Mouse (Mus musculus): Measurements from ENCODE around the gene Xxylt1.

Gene Xxylt1

DNA sequence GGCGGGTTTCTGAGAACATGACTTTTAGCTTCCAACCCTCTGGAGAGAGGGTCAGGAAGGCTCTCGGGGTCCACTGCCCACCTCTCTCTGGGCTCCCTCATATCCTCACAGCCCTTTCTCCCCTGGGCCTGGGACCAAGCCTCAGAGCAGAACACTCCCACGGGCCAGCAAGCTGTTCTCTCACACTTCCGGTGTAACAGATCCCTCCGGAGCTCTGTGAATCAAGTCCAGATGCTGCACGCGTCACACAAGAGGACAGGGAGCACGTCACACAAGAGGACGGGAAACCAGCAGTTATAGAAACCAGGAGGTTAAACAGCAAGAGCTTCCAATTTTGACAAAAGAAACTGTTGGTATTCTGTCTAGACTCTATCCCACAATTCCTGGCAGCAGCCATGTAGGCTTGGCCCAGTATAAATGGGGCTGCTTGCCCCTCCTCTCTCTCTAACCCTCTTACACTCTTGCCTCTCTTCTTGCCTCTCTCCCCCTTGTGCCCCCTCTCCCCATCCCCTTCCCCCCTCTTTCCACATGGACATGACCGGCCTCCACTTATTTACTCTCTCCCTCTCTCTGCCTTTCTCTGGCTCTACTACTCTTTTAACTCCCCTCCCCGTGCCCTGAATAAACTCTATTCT, 19.9 kb downstream of the Xxylt1 start:
- DNase-seq, result no peak

DNA sequence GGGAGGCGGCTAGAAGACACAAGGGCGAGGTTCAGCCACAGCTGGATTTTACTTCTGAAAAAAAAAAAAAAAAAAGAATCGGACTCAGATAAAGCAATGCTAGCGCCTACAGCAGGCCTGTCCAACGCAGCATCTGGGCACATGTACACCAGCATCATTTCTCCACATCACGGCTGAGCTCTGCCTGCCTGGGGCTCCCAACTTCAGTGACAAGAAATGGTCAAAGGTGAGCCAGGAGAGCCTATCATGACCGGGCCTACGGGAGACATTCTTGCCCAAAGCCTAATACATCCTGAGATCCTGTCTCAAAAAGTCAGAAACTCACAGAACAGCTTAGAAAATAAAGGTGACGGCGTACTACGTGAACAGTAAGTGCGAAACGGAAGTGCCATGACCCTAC, 20.5 kb downstream of the Xxylt1 start:
- no peak for DNase-seq

DNA sequence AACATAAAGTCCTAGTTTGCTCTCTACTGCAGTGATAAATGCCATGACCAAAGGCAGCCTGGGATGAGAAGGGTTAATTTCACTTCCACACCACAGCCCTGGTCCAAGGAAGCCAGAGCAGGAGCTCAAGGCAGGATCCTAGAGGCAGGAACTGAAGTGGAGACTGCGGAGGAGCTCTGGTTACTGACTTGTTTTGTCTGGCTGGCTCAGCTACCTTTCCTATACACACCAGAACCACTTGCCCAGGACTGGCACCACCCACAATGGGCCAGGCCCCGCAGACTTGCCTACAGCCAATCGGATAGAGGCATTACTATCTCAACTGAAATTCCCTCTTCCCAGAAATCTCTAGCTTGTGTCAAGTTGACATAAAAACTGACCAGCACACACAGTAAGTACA, 21.0 kb downstream of the Xxylt1 start:
- DNase-seq, result no peak

DNA sequence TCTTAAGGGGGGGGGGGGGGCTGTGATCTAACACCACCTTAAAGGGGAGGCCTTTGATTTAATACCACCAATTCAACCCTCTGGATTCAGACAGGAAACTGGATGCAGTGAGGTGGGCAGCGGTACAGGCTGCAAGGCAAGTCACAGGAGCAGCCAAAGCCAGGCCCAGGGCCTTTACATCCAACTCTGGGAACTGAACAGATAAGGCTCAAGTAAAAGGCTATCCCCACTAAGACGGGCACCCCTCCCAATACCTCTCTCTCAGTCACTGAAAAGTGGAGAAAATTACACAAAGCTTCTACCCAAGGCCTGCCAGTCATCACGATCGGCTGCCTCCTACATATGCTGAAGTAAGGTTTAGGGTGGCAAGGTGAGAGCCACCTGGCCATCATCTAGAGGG, 21.5 kb downstream of the Xxylt1 start:
- no peak for DNase-seq

GRCm38 (mm10) chr16:31052812-31053211, 28.4 kb downstream of the Xxylt1 start:
- no peak for DNase-seq

GRCm38 (mm10) chr16:31052177-31052726, 29.0 kb downstream of the Xxylt1 start:
- no peak for DNase-seq

- DNase-seq, result no peak
Observed at GRCm38 (mm10) chr16:31050701-31051100, 30.5 kb downstream of the Xxylt1 start.

DNA sequence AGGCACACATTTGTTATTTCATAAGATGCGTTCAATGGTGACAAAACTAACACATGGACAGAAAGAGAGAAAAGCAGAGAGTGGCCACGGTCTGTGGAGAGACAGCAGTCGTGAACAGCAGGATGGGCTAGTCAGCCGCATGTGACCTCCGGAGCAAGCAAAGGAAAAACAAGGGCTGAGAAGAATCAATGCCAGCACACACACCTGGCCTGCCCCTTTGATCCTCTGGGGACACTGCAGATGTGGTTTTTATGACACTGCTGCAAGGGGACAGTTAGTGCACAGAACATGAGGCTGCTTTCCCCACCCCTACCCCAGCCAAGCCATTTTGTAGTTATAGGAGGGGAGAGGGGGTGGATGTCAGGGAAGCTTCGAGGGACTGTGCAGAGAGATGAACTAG, 33.0 kb downstream of the Xxylt1 start:
- DNase-seq, result no peak

DNA sequence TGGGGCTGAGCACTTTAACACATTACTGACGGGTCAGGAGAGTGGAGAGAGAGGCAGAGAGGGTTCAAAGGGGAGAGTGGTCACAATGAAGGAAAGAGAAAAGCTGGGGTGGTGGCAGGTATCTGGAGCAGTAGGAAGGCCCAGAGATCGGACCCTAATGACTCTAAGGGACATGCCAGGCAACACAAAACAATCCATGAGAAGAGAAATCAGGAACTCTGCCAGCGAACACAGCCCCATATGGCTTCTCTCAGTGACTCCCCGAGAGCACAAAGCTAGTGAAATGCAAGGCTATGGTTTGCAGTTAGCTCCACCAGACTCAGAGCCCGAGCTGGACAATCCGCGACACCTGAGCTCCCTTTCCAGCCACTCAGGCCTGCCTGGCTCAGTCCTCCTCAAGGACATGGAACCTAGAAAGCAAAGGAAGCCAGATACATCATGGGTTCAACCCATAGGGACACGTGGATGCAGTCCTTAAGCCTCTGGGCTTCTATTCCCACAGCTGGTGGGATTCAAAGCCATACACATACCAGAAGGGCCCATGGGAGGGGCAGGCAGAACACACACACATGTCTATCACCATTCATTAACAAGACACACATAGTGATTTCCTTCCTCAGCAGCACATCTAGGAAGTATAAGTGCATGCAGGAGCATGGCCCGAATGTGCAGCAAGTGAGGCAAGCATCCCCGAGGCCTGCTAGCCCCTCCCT, 33.9 kb downstream of the Xxylt1 start:
- no peak for DNase-seq

GRCm38 (mm10) chr16:31046217-31046659, 35.0 kb downstream of the Xxylt1 start:
- DNase-seq, result no peak

DNA sequence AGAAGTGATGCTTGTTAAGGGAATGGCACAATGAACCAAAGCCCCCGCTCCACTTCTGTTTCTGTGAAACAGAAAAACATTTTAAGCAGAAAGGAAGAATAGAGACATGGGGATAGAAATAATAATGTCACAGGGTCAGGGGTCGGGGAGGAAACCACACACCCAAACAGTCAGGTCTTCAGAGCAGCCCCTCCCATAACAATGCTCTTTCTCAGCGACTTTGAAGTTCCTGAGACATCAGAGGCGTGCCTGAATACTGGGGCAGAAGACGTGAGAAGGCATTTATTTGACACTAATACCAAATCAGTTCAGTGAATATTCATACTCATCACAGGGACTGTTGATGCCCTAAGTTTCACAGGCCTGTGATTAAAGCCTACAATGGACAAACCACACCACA, 36.0 kb downstream of the Xxylt1 start:
- DNase-seq, result no peak

GRCm38 (mm10) chr16:31043136-31043535, 38.1 kb downstream of the Xxylt1 start:
- no peak for DNase-seq

DNA sequence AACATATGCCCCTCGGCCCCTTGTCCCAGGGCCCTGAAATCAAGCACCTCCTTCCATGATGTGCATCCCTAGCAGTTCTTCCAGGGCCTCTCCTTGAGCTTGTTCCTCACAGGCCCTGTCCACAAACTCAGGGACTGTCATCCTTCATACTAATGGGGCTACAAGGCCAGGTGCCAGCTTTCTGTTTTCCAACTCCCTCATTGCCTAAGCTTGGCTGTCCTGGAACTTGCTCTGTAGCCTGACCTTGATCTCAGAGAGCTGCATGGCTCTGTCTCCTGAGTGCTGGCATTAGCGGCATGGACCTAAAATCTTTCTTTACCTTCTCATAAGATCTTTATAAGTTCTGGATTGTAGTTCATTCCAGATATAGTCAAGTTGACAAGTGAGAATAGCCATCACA, 39.7 kb downstream of the Xxylt1 start:
- no peak for DNase-seq

GRCm38 (mm10) chr16:31039803-31040459, 41.3 kb downstream of the Xxylt1 start:
- DNase-seq, result no peak

DNA sequence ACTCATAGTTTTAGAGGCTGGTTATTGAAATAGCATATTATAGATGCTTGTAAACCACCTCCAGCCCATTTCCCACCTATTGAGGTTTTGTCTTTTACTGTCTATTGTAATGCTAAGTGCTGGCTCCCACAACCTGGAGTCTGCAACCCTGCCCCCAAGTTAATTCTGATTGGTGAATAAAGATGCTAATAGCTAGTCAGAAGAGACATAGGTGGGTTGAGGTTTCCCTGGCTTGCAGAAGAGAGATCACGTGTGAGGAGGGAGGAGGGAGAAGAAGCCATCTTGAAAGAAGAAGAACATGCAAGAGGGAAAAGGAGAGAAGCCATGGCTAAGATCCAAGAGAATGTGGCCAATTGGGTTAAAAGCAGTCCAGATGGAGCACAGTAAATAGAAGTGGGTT, 43.8 kb downstream of the Xxylt1 start:
- DNase-seq, result no peak

DNA sequence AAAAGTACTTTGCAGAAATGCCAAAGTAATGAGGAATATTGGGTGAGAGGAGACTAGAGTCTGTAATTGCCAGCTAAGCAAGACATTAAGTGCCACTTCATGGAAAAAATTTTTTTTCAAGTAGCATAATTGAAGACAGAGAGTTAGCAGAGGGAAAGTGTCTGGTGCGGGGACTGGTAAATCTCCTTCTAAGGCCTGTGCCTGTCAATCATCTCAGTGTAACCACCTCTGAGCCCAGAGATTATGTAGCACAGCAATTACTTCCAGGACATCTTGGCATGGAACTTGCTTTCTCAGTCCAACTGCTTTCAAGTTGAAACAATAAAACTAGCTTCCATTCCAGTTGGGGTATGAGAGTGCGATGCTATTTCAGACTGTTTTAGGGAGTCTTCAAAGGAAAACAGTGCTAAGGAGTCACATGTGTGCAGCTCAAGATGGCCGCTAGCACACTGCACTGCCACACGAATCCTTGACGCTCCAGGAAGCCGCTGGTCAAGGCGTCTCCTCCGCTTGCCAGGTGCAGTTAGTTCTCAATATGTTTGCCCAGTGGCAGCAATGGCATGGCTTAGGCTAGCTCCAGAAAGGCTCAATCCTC, 45.5 kb downstream of the Xxylt1 start:
- DNase-seq, result no peak

DNA sequence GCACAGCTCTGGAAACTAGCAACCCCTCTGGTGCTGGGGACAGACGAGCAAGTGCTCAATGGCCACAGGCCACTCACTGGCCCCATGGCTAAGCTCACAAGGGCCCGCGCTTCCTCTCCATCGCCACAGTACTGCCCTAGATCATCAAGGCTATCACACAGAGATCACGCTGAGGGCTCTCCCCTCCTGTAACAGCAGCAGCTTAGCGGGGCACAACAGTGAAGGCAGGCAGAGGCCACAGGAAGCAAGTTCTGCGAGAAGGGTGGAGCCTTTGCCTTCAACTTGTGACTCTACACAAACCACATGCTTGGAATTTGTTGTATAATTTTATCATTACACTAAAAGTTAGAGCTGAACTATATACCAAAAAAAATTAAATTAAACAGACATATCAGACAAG, 46.0 kb downstream of the Xxylt1 start:
- DNase-seq, result no peak

DNA sequence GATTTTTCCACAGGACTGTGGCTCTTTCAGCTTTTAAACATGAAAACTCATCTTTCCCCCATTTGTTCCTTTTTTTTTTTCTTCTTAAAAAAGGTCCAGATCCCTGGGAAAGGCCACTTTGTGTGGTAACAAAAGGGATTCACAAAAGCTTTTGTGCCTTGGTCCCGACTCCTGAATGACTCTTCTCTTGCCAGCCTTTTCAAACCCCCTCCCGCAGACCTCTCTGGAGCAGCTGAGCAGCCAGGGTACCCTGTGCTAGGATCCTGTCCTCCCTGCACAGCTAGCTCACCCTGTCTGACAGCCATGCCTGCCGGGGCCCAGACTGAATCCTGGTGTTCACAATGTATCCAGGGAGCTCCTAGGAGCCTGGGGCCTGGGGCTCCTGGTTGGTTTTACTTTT, 47.2 kb downstream of the Xxylt1 start:
- DNase-seq, result no peak

DNA sequence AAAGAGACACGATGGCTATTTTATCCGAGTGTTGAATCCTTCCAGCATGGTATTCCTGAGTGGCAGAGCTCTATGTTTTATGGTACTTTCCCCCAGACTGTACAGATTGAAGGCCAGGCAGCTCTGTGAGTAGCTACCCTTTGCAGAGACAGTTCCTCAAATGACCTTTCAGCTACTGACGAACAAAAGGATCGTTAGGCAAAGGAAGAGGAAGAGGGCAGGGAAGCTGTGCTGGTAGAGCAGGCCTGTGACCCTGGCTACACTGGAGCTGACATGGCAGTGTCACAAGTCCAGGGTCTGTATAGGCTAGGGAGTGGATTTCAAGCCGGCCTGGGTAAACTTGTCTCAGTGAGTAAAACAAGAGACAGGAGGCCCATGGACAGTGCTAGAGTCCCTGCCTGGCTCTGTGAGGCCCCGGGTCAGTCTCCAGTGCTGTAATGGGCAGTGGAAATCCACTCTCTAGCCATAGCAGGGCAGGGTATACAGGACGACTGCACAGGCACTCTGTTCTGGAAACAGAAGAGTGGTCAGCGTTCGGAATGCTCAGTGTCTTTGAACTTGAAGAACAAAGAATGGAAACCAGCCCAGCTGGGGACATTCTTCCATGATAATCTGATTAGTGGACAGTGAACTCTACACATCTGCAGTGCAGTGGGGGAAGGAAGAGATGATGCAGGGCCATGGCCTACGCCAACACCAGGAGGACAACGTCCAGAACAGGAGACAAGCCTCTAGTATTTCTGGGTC, 51.3 kb downstream of the Xxylt1 start:
- DNase-seq, result no peak

GRCm38 (mm10) chr16:31027675-31028074, 53.6 kb downstream of the Xxylt1 start:
- DNase-seq, result no peak

DNA sequence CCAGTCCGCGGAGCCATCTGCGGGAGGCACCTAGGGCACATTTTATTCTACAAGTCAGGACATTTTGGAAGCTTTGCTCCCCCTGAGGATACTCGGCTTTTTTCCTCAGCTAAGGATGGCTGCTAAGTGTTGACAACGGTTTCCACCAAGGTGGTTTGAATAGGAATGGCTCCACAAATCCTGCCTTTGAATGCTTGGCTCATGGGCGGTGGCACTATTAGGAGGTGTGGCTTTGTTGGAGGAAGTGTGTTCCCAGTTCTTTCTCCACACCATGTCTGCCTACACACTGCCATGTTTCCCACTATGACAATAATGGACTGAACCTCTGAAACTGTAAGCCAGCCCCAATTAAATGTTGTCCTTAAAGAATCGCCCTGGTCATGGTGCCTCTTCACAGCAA, 55.7 kb downstream of the Xxylt1 start:
- DNase-seq, result no peak

GRCm38 (mm10) chr16:31024997-31025396, 56.2 kb downstream of the Xxylt1 start:
- DNase-seq, result no peak

GRCm38 (mm10) chr16:31024221-31024620, 57.0 kb downstream of the Xxylt1 start:
- no peak for DNase-seq

Measured in thymus, postnatal 36 days (tissue).